Mouse (Mus musculus): ENCODE results near the gene Dmd. TPM values are rescaled to one million over a fixed set of nuclear protein-coding genes. Genes with fewer than 3 reads are reported as not detected.
A peak's percentile ranks its signal among the peaks of the same experiment; 100 is the strongest.

Gene Dmd
- polyA plus RNA-seq, 1 experiment, result 3.1 TPM

DNA sequence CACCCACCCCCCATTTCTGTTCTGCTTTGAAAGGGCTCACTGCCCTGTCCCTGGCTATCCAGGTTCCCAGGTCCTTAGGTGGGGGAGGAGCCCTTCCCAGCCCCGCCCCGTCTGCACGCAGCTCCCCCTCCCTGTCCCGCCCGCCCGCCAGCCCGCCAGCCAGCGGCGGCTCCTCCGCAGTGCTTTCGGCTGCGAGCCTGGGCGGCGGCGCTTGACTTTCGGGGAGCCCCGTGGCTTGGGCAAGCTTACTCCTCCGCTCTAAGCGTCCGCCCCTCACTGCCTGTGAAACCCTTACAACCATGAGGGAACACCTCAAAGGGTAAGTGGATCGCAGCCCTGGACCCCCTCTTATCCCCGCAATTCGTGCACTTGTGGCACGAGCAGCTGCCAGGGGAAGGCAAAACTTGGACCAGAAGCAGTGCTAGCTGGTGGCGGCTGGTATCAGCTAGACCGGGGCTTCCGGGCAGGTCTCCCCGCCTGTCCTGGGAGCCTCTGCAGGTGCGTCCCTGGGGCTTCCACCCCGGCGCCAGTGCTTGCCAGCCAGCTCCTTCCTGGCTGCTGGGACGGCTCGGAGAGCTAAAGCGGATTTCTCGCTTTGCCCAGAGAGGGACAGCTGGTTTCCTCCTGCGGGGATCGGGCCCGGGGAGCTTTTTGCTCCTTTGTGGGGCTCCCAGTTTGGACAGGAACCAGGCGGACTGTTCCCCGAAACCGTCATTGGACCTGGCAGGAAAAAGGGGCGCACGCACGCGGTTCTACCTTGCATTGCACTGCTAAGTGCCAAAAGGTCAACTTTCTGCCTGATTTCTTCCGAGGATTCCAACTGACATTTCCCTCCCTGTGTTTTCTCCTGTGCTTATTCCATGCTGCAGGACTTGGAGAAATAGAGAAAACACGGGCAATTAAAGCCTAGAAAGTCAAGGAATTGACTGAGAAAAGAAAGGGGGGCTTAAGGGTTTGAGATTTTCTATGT, 2099.8 kb downstream of the Dmd start:
- peak overlapping the region; percentile 77 for H3K27ac ChIP-seq (ENCODE audit: insufficient read depth, low read depth, low read length)
- no peaks in the 10 kb centered on the region for H3K27me3 ChIP-seq (ENCODE audit: control insufficient read depth, insufficient read depth, low read length)
- no peaks in the 10 kb centered on the region for H3K36me3 ChIP-seq (ENCODE audit: control insufficient read depth, insufficient read depth, low read length)
- H3K4me3 ChIP-seq (ENCODE audit: low read depth, low read length), result peak overlapping the region; percentile 95
- TF ChIP-seq POLR2A (IDR thresholded peaks at IDR 0.05; ENCODE audit: low read depth, low read length) (peak; percentile 28; the same call in 1 of the 2 replicates), CTCF (IDR thresholded peaks at IDR 0.05; ENCODE audit: extremely low read depth, insufficient read length, insufficient replicate concordance, low read depth, low read length) (no peak)
- no peaks in the 10 kb centered on the region for H3K4me1 ChIP-seq (ENCODE audit: control insufficient read depth, insufficient read depth, insufficient read length, low read length)
- whole genome bisulfite sequencing, result 9% methylated on average over 47 of the region's 47 CpGs

DNA sequence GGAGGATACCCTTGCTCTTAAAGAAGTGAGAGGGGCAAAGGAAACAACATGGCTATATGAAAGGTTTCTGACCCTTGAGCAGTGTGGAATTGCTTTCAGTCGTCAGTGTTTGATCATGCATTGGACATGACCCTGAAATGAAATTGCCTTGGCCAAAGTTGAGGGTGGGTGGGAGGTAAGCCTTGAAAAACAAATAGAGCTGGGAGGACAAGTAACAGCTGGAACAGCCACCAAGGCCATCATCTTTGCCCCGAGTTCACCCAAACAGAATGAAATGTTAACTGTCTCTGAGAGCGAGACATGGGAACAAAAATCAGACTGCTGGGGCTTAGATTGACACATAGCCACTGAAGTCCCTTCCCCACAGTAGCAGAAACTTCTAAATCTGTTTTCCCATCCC, 2100.9 kb downstream of the Dmd start:
- H3K4me3 ChIP-seq (ENCODE audit: low read depth, low read length), result no peak overlapping the region
- H3K4me1 ChIP-seq (ENCODE audit: control insufficient read depth, insufficient read depth, insufficient read length, low read length), result no peaks in the 10 kb centered on the region
- H3K27ac ChIP-seq (ENCODE audit: insufficient read depth, low read depth, low read length), result no peak overlapping the region
- H3K27me3 ChIP-seq (ENCODE audit: control insufficient read depth, insufficient read depth, low read length), result no peaks in the 10 kb centered on the region
- 27% methylated on average over 3 of the region's 3 CpGs for WGBS
- TF ChIP-seq CTCF (IDR thresholded peaks at IDR 0.05; ENCODE audit: extremely low read depth, insufficient read length, insufficient replicate concordance, low read depth, low read length) (no peak), POLR2A (IDR thresholded peaks at IDR 0.05; ENCODE audit: low read depth, low read length) (no peak)
- H3K36me3 ChIP-seq (ENCODE audit: control insufficient read depth, insufficient read depth, low read length), result no peaks in the 10 kb centered on the region

GRCm38 (mm10) chrX:85073602-85074001, 2124.9 kb downstream of the Dmd start:
- H3K4me1 ChIP-seq (ENCODE audit: control insufficient read depth, insufficient read depth, insufficient read length, low read length), result no peaks in the 10 kb centered on the region; the same call in 1 of the 2 replicates
- TF ChIP-seq POLR2A (IDR thresholded peaks at IDR 0.05; ENCODE audit: low read depth, low read length), result no peak
- TF ChIP-seq CTCF (IDR thresholded peaks at IDR 0.05; ENCODE audit: extremely low read depth, insufficient read length, insufficient replicate concordance, low read depth, low read length), result no peak
- no peaks in the 10 kb centered on the region for H3K27me3 ChIP-seq (ENCODE audit: control insufficient read depth, insufficient read depth, low read length)
- no peaks in the 10 kb centered on the region for H3K36me3 ChIP-seq (ENCODE audit: control insufficient read depth, insufficient read depth, low read length)
- H3K4me3 ChIP-seq (ENCODE audit: low read depth, low read length), result no peak overlapping the region
- no peak overlapping the region for H3K27ac ChIP-seq (ENCODE audit: insufficient read depth, low read depth, low read length)
- 31% methylated on average over 4 of the region's 4 CpGs for WGBS

DNA sequence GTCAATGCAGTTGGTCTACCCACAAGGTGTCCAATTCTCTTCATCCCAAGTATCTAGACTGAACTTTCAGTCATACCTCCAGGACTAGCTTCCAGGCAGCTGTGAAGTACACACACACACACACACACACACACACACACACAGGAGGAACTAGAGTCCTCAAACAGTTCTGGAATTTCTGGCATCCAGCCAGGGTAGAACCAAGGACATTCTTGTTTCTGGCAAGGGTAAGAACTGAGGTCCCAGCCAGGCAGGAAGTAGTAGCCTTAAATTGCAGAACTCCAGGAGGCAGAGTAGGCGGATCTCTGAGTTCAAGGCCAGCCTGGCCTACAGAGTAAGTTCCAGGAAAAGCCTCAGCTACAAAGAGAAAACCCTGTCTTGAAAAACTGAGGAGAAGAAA, 2128.2 kb downstream of the Dmd start:
- Histone ChIP-seq H3K27me3 (ENCODE audit: control insufficient read depth, insufficient read depth, low read length) (no peaks in the 10 kb centered on the region), H3K4me3 (ENCODE audit: low read depth, low read length) (no peak overlapping the region), H3K27ac (ENCODE audit: insufficient read depth, low read depth, low read length) (no peak overlapping the region), H3K36me3 (ENCODE audit: control insufficient read depth, insufficient read depth, low read length) (no peaks in the 10 kb centered on the region), H3K4me1 (ENCODE audit: control insufficient read depth, insufficient read depth, insufficient read length, low read length) (no peaks in the 10 kb centered on the region; the same call in 1 of the 2 replicates)
- TF ChIP-seq CTCF (IDR thresholded peaks at IDR 0.05; ENCODE audit: extremely low read depth, insufficient read length, insufficient replicate concordance, low read depth, low read length) (no peak), POLR2A (IDR thresholded peaks at IDR 0.05; ENCODE audit: low read depth, low read length) (no peak)
- 67% methylated on average over 1 of the region's 1 CpGs for WGBS

- Histone ChIP-seq H3K27ac (ENCODE audit: insufficient read depth, low read depth, low read length) (no peak overlapping the region), H3K36me3 (ENCODE audit: control insufficient read depth, insufficient read depth, low read length) (no peaks in the 10 kb centered on the region), H3K27me3 (ENCODE audit: control insufficient read depth, insufficient read depth, low read length) (no peaks in the 10 kb centered on the region), H3K4me3 (ENCODE audit: low read depth, low read length) (no peak overlapping the region), H3K4me1 (ENCODE audit: control insufficient read depth, insufficient read depth, insufficient read length, low read length) (no peaks in the 10 kb centered on the region; the same call in 1 of the 2 replicates)
- no peak for TF ChIP-seq CTCF (IDR thresholded peaks at IDR 0.05; ENCODE audit: extremely low read depth, insufficient read length, insufficient replicate concordance, low read depth, low read length)
- no peak for TF ChIP-seq POLR2A (IDR thresholded peaks at IDR 0.05; ENCODE audit: low read depth, low read length)
- 72% methylated on average over 1 of the region's 1 CpGs for WGBS
Measured at GRCm38 (mm10) chrX:85077605-85078004, 2128.9 kb downstream of the Dmd start.

DNA sequence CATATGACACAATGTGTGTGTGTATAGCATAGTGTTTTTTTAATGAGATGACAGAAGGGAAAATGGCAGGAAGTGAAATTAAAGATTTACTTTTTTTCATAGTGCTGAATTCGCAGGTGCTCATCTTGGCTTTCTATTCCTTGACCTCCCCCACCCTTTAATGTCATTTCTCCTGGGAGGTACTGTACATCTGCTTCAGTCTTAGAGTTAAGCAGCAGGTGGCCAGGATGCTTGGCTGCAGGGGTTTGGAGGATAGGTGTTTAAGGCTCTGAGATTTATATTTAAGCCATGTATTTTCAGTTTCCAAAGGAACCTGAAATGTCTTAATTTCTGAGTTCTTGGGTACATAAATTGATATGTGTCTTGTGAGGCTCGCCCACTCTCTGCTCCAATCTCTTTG, 2130.5 kb downstream of the Dmd start:
- Histone ChIP-seq H3K4me1 (ENCODE audit: control insufficient read depth, insufficient read depth, insufficient read length, low read length) (no peaks in the 10 kb centered on the region; the same call in 1 of the 2 replicates), H3K4me3 (ENCODE audit: low read depth, low read length) (no peak overlapping the region), H3K27me3 (ENCODE audit: control insufficient read depth, insufficient read depth, low read length) (no peaks in the 10 kb centered on the region), H3K36me3 (ENCODE audit: control insufficient read depth, insufficient read depth, low read length) (no peaks in the 10 kb centered on the region), H3K27ac (ENCODE audit: insufficient read depth, low read depth, low read length) (no peak overlapping the region)
- TF ChIP-seq CTCF (IDR thresholded peaks at IDR 0.05; ENCODE audit: extremely low read depth, insufficient read length, insufficient replicate concordance, low read depth, low read length) (no peak), POLR2A (IDR thresholded peaks at IDR 0.05; ENCODE audit: low read depth, low read length) (no peak)
- WGBS, result 68% methylated on average over 2 of the region's 2 CpGs
